Mouse (Mus musculus) neural tube, embryonic 15.5 days (tissue): ENCODE measurements around the gene Sly. TPM values are rescaled to one million over a fixed set of nuclear protein-coding genes. Genes with fewer than 3 reads are reported as not detected.
"Not testable (repeated sequence)": the region's sequence is repeated elsewhere in the genome, so short reads cannot be mapped to it uniquely, and the experiment has no call there.

ENCODE experiments used
- ATAC-seq: fragments of 200-750 bp; cut with Nextera tagmentation; 2 replicates; pipeline ENCODE4 v1.8.0; 2017; ENCODE audit warnings: mild to moderate bottlenecking, moderate TSS enrichment, moderate library complexity; ENCODE audit not compliant: low FRiP score
- H3K27ac ChIP-seq: fragments of 300-500 bp; sonication (generic); replicated peaks from 2 replicates; pipeline ENCODE4 v1.5.1; 2015; ENCODE audit warnings: mild to moderate bottlenecking, inconsistent platforms
- H3K27me3 ChIP-seq: fragments of 300-500 bp; sonication (generic); replicated peaks from 2 replicates; pipeline ENCODE4 v1.6.1; 2015; ENCODE audit warnings: inconsistent platforms
- H3K36me3 ChIP-seq: fragments of 300-500 bp; sonication (generic); 2 replicates; pipeline ENCODE4 v1.6.1; 2015; ENCODE audit warnings: inconsistent platforms
- H3K4me1 ChIP-seq: fragments of 300-500 bp; sonication (generic); 2 replicates; pipeline ENCODE4 v1.6.1; 2015; ENCODE audit warnings: inconsistent platforms
- H3K4me2 ChIP-seq: fragments of 300-500 bp; sonication (generic); 2 replicates; pipeline ENCODE4 v1.6.1; 2015; ENCODE audit warnings: inconsistent platforms, mild to moderate bottlenecking, moderate library complexity
- H3K4me3 ChIP-seq: fragments of 300-500 bp; sonication (generic); replicated peaks from 2 replicates; pipeline ENCODE4 v1.5.1; 2015; ENCODE audit warnings: mild to moderate bottlenecking, inconsistent platforms
- H3K9ac ChIP-seq: fragments of 300-500 bp; sonication (generic); replicated peaks from 2 replicates; pipeline ENCODE4 v1.6.1; 2015; ENCODE audit warnings: mild to moderate bottlenecking, inconsistent platforms
- H3K9me3 ChIP-seq: fragments of 300-500 bp; sonication (generic); replicated peaks from 2 replicates; pipeline ENCODE4 v1.6.1; 2016; ENCODE audit warnings: inconsistent platforms
- WGBS: fragments of 180-500 bp; shearing (Covaris S2); methylation state at CpG from one replicate; pipeline ENCODE4 v1.1.7; 2015; ENCODE audit warnings: mixed read lengths; 5-methylcytosine and 5-hydroxymethylcytosine counted together
- polyA plus RNA-seq: library from polyadenylated mRNA; unstranded; fragments of >200 nt; fragmentation: Nextera tagmentation; extraction: Ambion mirVana; gene quantifications from 2 replicates; pipeline ENCODE4 v1.2.1, GENCODE M21; 2015

Gene Sly
- not detected in 2 replicates for polyA plus RNA-seq

GRCm38 (mm10) chrY:57186888-57187287 lies at the start of gene Sly:
Gene Sly (plus strand): TSS chrY:57187188.
- not testable (repeated sequence) for H3K9ac ChIP-seq, H3K4me2 ChIP-seq, H3K4me1 ChIP-seq, H3K36me3 ChIP-seq, H3K27ac ChIP-seq, H3K4me3 ChIP-seq, H3K27me3 ChIP-seq, ATAC-seq, H3K9me3 ChIP-seq
- no CpG with 5 or more reads among the region's 5 CpGs for WGBS
